Mouse (Mus musculus) stomach, embryonic 15.5 days (tissue): Measurements from ENCODE around the gene Pi16. TPM values are rescaled to one million over a fixed set of nuclear protein-coding genes. Genes with fewer than 3 reads are reported as not detected.

ENCODE experiments used
- ATAC-seq: fragments of 200-750 bp; cut with Nextera tagmentation; 2 replicates; pipeline ENCODE4 v1.8.0; 2017; ENCODE audit warnings: low read depth, moderate number of reproducible peaks, moderate TSS enrichment; ENCODE audit not compliant: insufficient read depth, low FRiP score
- H3K27ac ChIP-seq: fragments of 300-500 bp; sonication (generic); 2 replicates; pipeline ENCODE4 v1.5.1; 2015; ENCODE audit warnings: mild to moderate bottlenecking, inconsistent platforms
- H3K27me3 ChIP-seq: fragments of 300-500 bp; sonication (generic); replicated peaks from 2 replicates; pipeline ENCODE4 v1.6.1; 2015; ENCODE audit warnings: inconsistent platforms
- H3K36me3 ChIP-seq: fragments of 300-500 bp; sonication (generic); 2 replicates; pipeline ENCODE4 v1.6.1; 2015; ENCODE audit warnings: inconsistent platforms
- H3K4me1 ChIP-seq: fragments of 300-500 bp; sonication (generic); 2 replicates; pipeline ENCODE4 v1.6.1; 2015; ENCODE audit warnings: inconsistent platforms
- H3K4me2 ChIP-seq: fragments of 300-500 bp; sonication (generic); 2 replicates; pipeline ENCODE4 v1.6.1; 2015; ENCODE audit warnings: mild to moderate bottlenecking, inconsistent platforms
- H3K4me3 ChIP-seq: fragments of 300-500 bp; sonication (generic); replicated peaks from 2 replicates; pipeline ENCODE4 v1.5.1; 2015; ENCODE audit warnings: inconsistent platforms
- H3K9ac ChIP-seq: fragments of 300-500 bp; sonication (generic); 2 replicates; pipeline ENCODE4 v1.6.1; 2015; ENCODE audit warnings: inconsistent platforms
- H3K9me3 ChIP-seq: fragments of 300-500 bp; sonication (generic); 2 replicates; pipeline ENCODE4 v1.6.1; 2016; ENCODE audit warnings: inconsistent platforms
- WGBS: fragments of 180-500 bp; shearing (Covaris S2); methylation state at CpG from one replicate; pipeline ENCODE4 v1.1.7; 2015; 5-methylcytosine and 5-hydroxymethylcytosine counted together
- polyA plus RNA-seq: library from polyadenylated mRNA; unstranded; fragments of >200 nt; fragmentation: Nextera tagmentation; extraction: Ambion mirVana; gene quantifications from 2 replicates; pipeline ENCODE4 v1.2.1, GENCODE M21; 2015

Pi16 gene
- polyA plus RNA-seq, 1 experiment from 2014 or later, result 1.6 TPM

- Histone ChIP-seq H3K27me3 (no peaks in the 10 kb centered on the region), H3K27ac (no peak overlapping the region), H3K4me1 (no peaks in the 10 kb centered on the region), H3K9me3 (no peaks in the 10 kb centered on the region), H3K9ac (no peak overlapping the region), H3K4me3 (no peak overlapping the region), H3K36me3 (no peaks in the 10 kb centered on the region), H3K4me2 (no peak overlapping the region)
- peak; percentile 44; the same call in 1 of the 2 replicates for ATAC-seq
- WGBS, result 1% methylated on average over 5 of the region's 5 CpGs
These were observed 53.7 kb downstream of the Pi16 start for GRCm38 (mm10) chr17:29370984-29371723.

GRCm38 (mm10) chr17:29375871-29376270 lies 58.4 kb downstream of the Pi16 start:
- Histone ChIP-seq H3K9me3 (no peaks in the 10 kb centered on the region), H3K9ac (no peak overlapping the region), H3K4me1 (no peaks in the 10 kb centered on the region), H3K36me3 (no peaks in the 10 kb centered on the region), H3K27me3 (no peaks in the 10 kb centered on the region), H3K4me2 (no peak overlapping the region), H3K27ac (no peak overlapping the region), H3K4me3 (no peak overlapping the region)
- WGBS, result 85% methylated on average over 10 of the region's 10 CpGs
- no peak for ATAC-seq

DNA sequence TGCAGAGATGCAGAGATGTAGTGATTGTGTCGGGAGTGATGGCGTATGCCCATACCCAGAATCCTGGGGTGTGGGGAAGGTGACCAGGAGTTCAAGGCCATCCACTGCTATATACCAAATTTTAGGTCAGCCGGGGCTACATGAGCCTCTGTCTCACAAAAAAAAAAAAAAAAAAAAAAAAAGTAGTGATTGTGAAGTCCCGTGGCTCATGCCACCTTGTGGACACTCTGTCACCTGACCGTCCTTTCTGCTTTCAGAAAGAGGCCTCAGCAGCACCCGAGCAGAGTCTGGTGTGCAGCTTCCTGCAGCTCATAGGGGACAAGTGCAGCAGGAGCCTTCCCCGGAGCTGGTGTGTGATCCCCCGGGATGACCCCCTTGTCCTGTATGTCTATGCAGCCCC lies 60.6 kb downstream of the Pi16 start:
- no peaks in the 10 kb centered on the region for H3K4me1 ChIP-seq
- no peak overlapping the region for H3K9ac ChIP-seq
- no peaks in the 10 kb centered on the region for H3K36me3 ChIP-seq
- H3K4me2 ChIP-seq, result no peak overlapping the region
- no peak overlapping the region for H3K4me3 ChIP-seq
- WGBS, result 59% methylated on average over 8 of the region's 8 CpGs
- H3K27ac ChIP-seq, result no peak overlapping the region
- no peaks in the 10 kb centered on the region for H3K27me3 ChIP-seq
- no peak for ATAC-seq
- H3K9me3 ChIP-seq, result no peaks in the 10 kb centered on the region

Other genes with a start within 250 kb of the Pi16 start
- gene Cdkn1a, start 226.7 kb upstream of the Pi16 start, polyA plus RNA-seq, result 89.7 and 102 TPM in 2 replicates
- gene Rab44, start 203.5 kb upstream of the Pi16 start, polyA plus RNA-seq, result 1.5 and 2.3 TPM in 2 replicates
- 9.2 and 10.3 TPM in 2 replicates for gene Cpne5, start 79.5 kb upstream of the Pi16 start, polyA plus RNA-seq
- 148 and 150 TPM in 2 replicates for gene Ppil1, start 53.5 kb upstream of the Pi16 start, polyA plus RNA-seq
- gene BC004004, start 48.9 kb upstream of the Pi16 start, polyA plus RNA-seq, result 81.6 and 87.1 TPM in 2 replicates
- gene Mtch1, start 30.3 kb downstream of the Pi16 start, polyA plus RNA-seq, result 250 and 272 TPM in 2 replicates
- 11.3 and 12.5 TPM in 2 replicates for gene Fgd2, start 43.2 kb downstream of the Pi16 start, polyA plus RNA-seq
- gene Pim1, start 173.1 kb downstream of the Pi16 start, polyA plus RNA-seq, result 11.5 and 20.9 TPM in 2 replicates
- not detected in 2 replicates for gene Gm17657, start 232.0 kb downstream of the Pi16 start, polyA plus RNA-seq
- 12.2 and 14.8 TPM in 2 replicates for gene Tbc1d22b, start 232.1 kb downstream of the Pi16 start, polyA plus RNA-seq
- gene Tmem217, start 234.7 kb downstream of the Pi16 start, polyA plus RNA-seq, result 0.93 and 1.3 TPM in 2 replicates